Mouse (Mus musculus) brown adipose tissue, adult 24 weeks (tissue): ENCODE data around the gene Gm17660. TPM values are rescaled to one million over a fixed set of nuclear protein-coding genes. Genes with fewer than 3 reads are reported as not detected.

ENCODE experiments used
- H3K27ac ChIP-seq: fragments of 200-500 bp; replicated peaks from 2 replicates; pipeline ENCODE4 v1.5.1; 2012; ENCODE audit warnings: low read depth, mild to moderate bottlenecking, low read length
- H3K4me1 ChIP-seq: fragments of 200-500 bp; 2 replicates; pipeline ENCODE4 v1.6.1; 2012; ENCODE audit warnings: low read length, mixed read lengths; ENCODE audit not compliant: control insufficient read depth, insufficient read depth, insufficient read length
- H3K4me3 ChIP-seq: fragments of 200-500 bp; 2 replicates; pipeline ENCODE4 v1.5.1; 2012; ENCODE audit warnings: low read depth, mild to moderate bottlenecking, low read length, moderate library complexity; ENCODE audit not compliant: insufficient read depth
- polyA plus RNA-seq: library from polyadenylated mRNA; stranded (reverse); fragments of >200 nt; gene quantifications from 2 replicates; pipeline ENCODE4 v1.2.4, GENCODE M21; 2012; ENCODE audit not compliant: missing spikeins, insufficient read depth, insufficient read length

Gm17660 gene
- not detected in 2 replicates for polyA plus RNA-seq

DNA sequence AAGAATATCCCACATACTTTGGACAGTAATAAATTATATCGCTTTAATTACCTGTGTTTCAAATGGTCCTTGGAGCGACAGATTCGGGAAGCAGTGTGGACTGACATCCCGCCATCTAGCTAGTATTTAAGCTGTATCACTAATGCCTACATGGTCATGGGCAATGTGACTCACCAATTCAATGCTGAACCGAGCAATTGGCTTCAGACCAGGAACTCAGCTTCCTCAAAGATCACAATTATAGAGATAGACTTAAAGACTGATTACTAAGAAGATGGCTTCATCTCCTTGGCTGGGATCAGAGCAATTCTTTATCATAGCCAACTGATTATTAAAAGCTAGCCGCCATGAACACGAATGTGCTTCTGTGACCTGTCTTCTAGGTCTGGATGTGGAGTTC lies at the start of gene Gm17660:
TSS of gene Gm17660 (minus strand) at position 101 of the 400 bp plus-strand sequence.
- Histone ChIP-seq H3K4me1 (no peaks in the 10 kb centered on the region), H3K27ac (no peak within 1 kb of the TSS), H3K4me3 (no peak within 1 kb of the TSS)

DNA sequence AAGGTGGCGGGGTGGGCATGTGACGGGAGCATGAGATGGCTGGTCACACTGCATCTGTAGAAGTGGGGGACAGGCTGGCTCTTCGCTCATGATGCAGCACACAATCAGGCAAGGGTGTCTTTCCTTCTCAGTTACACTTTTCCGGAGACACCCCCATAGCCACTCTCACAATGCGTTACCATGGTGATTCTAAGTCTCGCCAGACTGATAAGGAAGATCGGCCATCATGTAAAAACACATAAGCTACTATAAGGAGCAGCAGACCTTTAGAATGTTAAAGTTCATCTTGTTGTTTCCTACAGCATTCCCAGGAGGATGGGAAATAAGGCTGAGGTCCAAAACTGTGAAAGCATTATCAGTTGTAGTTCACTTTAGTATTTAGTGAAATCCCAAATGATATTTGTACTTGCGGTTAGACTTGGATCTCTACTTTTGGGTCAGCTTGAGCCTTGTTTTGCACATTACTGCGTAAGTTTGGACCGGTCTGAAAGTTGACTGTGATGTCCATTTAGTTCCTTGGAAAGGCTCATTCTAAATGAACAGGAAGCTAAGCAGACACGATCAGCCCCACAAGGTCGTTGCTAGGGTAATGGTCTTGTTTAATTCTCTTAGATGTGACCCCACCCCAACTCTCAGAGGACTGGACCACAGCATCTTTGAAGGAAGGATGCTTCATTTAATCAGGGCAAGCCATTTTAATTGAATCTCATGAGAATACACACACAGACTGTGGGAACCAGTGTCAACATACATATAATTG lies 49.3 kb upstream of the Gm17660 start:
- H3K4me3 ChIP-seq = no peak overlapping the region
- H3K4me1 ChIP-seq = peaks cover 26% of the 10 kb centered on the region
- peak overlapping the region; percentile 74 for H3K27ac ChIP-seq

DNA sequence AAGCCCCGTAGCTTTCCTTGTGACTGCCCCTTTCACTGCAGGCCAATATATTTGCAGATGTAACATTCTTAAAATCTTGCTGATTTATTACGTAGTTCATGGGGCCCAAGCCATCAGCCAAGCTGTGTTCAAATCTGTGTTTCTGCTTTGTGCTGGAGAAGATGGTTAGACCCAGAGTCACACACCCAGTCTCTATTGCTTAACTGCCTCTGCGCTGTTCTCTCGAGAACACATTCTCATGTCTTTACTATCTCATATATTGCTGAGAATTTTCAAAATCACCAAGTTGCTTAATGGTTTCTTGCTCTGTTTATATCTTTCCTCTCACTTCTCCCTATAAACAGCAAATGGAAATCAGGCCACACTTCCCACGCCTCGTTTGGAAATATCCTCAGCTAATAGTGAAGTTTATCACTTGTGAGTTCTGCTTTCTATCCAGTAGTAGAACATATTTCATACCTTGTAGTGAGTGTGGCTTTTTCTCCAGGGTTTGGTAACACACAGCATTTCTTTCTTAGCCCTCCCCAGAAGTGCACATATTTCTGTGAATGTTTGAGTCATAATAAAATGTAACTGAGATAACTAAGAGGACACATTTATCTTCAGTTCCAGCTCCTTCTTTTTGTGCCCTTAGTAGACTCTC lies 46.7 kb upstream of the Gm17660 start:
- H3K4me3 ChIP-seq = no peak overlapping the region
- H3K27ac ChIP-seq = no peak overlapping the region
- peaks cover 16% of the 10 kb centered on the region for H3K4me1 ChIP-seq

DNA sequence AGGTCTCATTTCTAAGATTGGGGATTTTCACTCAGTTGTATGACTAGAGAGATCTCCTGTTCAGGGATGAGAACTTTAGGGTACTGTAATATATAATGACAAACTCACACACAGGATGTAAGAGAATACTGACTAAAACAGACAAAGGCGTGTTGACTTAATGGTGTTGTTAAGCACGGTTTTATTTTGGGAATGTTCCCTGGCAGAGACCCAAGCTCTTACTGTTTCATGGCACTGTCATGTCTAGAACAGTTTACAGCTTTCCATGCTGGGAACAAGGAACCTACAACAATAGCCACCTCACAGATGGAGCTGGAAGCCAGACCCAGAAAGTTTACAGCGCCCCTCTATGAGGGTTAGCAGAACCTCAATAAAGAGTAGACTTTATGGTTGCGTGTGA lies 38.5 kb upstream of the Gm17660 start:
- Histone ChIP-seq H3K4me3 (no peak overlapping the region), H3K27ac (peak overlapping the region; percentile 92), H3K4me1 (peaks cover 2% of the 10 kb centered on the region; the same call in 1 of the 2 replicates)

DNA sequence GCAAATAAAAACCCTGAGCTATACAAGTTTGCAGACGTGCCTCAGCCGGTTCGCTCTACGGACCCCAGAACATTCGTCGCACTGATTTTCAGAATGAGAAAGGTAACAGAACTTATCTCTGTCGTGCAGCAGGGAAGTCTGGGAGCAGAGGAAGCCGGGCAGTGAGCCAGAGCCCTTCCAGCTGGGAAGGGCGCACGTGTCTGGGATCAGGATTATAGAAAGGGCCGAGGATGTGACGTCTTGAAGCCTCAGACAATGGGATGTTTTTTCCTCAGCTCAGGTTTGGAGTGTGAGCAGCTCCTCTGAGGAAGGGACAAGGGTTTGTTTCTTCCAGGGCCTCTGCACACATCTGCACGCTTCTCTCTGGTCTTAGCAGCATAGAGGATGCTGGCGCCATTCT lies 37.7 kb upstream of the Gm17660 start:
- peaks cover 2% of the 10 kb centered on the region; the same call in 1 of the 2 replicates for H3K4me1 ChIP-seq
- H3K4me3 ChIP-seq = peak overlapping the region; percentile 46
- peak overlapping the region; percentile 92 for H3K27ac ChIP-seq

DNA sequence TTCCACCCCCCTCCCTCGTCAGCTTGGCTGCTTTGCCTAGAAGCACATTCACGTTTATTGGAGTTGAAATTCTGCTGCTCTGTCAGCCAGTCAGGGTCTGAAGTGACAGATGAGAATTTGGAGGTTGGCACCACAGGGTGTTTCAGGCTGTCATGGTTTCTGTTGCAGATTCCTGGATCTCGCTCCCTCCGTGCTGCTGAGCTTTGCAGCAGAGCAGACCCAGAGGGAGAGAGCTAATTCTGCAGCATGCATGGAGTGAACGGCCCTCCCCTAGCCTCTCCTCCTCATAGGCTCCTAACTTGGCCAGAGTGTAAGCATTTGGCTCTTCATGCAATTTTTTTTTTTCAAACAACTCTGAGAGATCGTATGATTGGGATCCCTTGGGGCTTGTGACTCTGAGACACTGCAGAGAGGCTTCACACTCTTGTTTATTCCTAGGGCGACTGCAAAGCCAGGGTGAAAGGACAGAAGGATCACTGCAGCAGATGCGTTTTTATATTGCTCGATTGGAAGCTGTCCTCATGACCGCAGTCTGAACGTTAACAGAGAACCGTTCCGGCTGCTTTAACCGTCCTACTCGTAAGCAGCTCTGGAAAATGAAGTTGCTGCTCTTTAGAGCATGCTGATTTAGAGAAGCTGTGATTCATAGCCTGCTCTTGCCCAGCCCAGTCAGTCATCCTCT lies 36.2 kb upstream of the Gm17660 start, which contains the start of gene Sparcl1:
TSS of gene Sparcl1 (minus strand) at position 243 of the 682 bp plus-strand sequence.
- peak within 1 kb of the TSS; percentile 99 for H3K27ac ChIP-seq

DNA sequence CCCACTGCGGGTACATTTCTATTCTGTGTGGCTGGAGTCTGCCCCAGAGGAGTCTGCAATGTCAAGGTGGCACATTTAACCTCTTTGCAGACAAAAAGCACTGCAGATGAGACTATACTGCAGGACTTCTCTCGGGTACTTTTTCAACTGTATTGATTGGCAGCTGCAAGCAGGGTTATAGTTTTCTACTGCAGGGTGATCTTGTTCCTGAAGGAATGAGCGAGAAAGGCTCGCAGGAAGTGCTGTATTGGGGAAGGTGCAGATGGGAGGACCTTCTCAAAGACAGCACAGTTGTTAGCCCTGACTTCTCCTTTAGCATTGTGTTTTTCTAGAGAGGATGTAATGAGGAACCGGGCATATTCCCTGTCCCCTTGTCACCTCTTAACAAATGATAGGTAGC lies 35.1 kb upstream of the Gm17660 start:
- H3K27ac ChIP-seq = peak overlapping the region; percentile 99
- peaks cover 9% of the 10 kb centered on the region; the same call in 1 of the 2 replicates for H3K4me1 ChIP-seq
- H3K4me3 ChIP-seq = peak overlapping the region; percentile 55

More for the DNA sequence above, 36.2 kb upstream of the Gm17660 start, which contains the start of gene Sparcl1:
- peak within 1 kb of the TSS; percentile 73 for H3K4me3 ChIP-seq
- H3K4me1 ChIP-seq = peaks cover 2% of the 10 kb centered on the region; the same call in 1 of the 2 replicates

DNA sequence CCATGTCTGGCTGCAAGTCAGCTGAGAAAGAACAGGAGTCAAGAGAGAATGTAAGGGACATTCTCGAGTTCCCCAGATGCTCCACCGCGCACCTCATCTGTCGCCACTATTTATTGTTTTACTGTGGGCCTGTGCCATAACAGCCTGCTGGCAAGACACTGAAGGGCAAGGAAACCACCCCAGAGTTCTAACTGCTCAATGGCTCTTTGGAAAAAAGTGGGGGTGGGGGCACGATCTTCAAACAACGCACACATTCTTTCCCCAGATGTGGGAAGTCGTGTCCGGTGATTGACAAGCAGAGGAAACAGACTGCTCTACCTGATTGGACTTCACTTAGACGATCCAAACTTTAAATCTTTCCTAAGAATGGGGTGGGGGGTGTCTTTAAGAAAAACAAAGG lies 34.6 kb upstream of the Gm17660 start:
- H3K4me3 ChIP-seq = peak overlapping the region; percentile 55
- peaks cover 12% of the 10 kb centered on the region for H3K4me1 ChIP-seq
- H3K27ac ChIP-seq = peak overlapping the region; percentile 99

DNA sequence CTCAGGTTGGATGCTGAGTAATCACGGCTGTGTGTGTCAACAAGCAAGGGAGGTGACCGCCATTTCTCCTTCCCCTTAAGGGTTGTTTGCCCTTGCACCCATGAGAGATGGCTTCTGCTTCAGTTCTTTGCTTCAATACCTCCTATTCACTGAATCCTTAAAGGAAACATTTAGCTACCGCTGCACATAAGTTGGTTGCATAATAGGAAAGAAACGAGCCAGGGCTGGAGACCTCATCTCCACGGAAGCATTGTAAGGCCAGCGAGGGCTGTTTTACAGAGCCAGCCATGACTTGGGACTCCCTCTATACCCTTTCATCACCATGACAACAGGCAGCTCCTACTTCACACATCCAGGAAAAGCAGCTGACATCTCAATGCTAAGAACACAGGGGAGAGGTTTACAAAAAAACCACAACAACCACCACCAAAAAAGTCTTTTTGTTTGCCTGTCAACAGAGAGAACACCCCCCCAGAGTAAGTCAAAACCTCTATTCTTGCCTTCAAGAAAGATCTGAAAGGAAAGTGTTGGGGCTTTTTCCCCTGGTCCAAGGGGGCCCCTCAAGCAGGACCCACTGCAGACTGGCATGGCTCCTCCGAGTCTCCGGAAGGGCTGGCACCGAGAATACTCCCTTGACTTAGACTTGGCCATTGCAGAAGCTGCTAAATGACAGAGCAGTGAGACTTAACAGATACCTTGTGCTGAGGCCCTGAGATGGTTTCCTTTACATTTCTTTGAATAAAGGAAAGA lies 32.9 kb upstream of the Gm17660 start:
- Histone ChIP-seq H3K4me1 (peaks cover 12% of the 10 kb centered on the region), H3K4me3 (peak overlapping the region; percentile 48), H3K27ac (peak overlapping the region; percentile 99)

DNA sequence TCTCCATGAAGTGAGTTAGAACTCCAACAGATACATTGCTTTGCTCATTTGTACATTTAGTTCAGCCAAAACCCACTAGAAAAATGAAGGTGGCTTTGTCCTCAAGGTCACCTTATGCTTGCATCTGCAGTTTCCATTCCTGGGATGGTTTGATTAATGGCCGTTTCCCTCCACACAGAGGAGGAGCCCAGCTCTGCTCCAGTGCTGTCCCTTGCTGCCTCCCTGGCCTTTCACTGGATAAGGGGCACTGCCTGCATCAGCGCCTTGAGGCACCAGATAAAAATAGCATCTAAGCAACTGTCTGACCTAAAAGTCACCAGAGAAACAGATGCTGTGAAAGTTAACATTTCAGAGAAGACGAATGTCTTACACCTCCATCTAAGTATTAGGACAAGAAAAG lies 32.1 kb upstream of the Gm17660 start:
- peak overlapping the region; percentile 99 for H3K27ac ChIP-seq

DNA sequence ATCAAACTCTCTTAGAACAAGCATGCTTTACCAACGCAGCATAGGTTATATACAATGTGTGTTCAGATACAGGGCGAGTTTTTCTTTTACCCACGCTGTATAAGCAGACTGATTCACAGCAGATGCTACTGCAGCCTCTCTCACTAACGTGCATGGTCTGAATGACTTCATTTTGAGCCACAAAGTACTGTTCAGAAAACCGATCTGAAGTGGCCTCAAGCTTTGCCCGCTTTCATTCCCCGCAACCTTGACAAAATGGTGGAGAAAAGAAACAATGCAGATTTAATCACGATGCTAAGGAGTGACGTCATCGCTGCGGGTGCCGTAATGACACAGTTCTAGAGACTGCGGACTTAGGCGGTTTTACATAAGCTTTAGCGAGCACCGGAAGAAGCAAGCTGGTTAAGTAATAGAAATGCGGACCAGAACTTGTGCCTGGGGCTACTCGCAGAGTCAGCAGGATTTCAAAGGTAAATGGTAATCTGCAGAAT lies 31.5 kb upstream of the Gm17660 start:
- peak overlapping the region; percentile 99 for H3K27ac ChIP-seq

More for the DNA sequence above, 32.1 kb upstream of the Gm17660 start:
- Histone ChIP-seq H3K4me1 (peaks cover 14% of the 10 kb centered on the region), H3K4me3 (peak overlapping the region; percentile 34)

DNA sequence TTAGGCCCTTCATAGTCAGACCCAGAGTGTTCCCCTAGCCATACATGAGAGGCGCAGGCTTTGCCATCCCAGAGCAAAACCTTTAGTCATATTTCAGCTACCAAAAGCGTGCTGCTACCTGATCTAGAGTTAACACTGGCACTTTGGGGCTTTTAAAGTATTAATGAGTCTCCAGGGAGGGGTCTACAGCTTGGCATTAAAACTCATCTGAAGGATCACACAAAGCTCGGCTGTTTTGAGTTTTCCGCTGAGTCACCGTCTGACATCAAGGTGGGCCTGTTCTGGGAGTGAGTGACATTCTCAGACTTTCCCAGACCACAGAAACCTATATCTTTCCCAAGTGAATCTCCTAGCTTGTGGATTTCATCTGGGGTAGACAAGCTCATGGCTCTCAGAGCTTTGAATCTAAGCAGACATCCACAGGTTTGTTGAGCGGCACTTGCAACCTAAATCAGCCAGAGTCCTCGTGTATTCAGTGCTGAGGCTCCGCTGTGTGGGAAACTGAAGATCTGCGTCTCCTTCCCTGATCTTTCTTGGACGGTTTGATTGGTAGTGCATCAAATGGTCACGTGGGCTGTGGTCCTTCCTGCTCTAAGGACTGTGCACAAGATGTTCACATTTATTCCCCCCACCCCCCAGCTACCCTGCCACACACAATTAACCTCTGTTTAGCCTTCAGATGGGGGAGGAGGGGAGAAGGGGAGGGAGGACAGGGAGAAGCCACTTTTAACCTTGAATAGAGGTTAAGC lies 30.9 kb upstream of the Gm17660 start:
- Histone ChIP-seq H3K4me1 (peaks cover 15% of the 10 kb centered on the region), H3K27ac (peak overlapping the region; percentile 99), H3K4me3 (peak overlapping the region; percentile 34)

More for the DNA sequence above, 31.5 kb upstream of the Gm17660 start:
- Histone ChIP-seq H3K4me3 (peak overlapping the region; percentile 34), H3K4me1 (peaks cover 15% of the 10 kb centered on the region)

DNA sequence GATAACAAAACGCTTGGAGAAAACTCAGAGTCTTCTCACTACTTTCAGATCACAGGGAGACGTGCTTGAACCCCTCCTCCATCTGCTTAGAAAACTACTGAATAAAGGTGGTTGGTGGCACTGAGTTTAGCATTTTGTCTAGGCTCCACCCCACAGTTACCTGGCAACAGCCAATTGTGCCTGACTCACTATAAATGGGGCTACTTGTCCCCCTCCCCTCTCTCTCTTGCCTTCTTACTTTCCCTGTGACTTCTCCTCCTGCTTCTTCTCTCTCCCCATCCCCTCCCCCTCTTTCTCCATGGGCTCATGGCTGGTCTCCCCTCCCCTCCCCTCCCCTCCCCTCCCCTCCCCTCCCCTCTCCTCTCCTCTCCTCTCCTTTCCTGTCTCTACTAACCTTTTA lies 26.7 kb upstream of the Gm17660 start:
- H3K4me1 ChIP-seq = peaks cover 23% of the 10 kb centered on the region
- H3K27ac ChIP-seq = no peak overlapping the region
- no peak overlapping the region for H3K4me3 ChIP-seq

DNA sequence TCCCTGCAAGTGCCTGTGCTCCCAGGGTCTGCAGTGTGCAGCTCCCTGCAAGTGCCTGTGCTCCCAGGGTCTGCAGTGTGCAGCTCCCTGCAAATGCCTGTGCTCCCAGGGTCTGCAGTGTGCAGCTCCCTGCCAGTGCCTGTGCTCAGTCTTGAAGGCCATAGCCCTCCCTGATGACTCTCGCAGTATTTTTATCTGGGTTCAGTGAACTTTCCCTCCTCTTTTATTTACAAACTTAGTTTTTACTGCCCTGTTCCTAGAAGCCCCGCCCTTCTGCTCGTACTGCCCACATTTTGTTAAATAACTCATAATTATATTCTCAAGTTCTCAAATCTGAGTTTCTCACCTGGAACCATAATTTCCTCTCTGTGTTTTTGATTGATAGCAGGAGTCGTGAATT lies 25.8 kb upstream of the Gm17660 start:
- Histone ChIP-seq H3K27ac (no peak overlapping the region), H3K4me1 (peaks cover 19% of the 10 kb centered on the region), H3K4me3 (no peak overlapping the region)
